Mouse (Mus musculus): ENCODE data around the gene Rims3. TPM values are rescaled to one million over a fixed set of nuclear protein-coding genes. Genes with fewer than 3 reads are reported as not detected.

Rims3 gene
- total RNA-seq, 2 experiments from 2014 or later = 0.05 TPM; not detected in 1

Small RNAs within 50 kb of the gene (microRNA-seq; reads per million reads assigned to microRNA genes)
- not detected for gene Gm23936

Other genes with a start within 250 kb of the Rims3 start
- gene Cited4, start 188.2 kb upstream of the Rims3 start, total RNA-seq (2021) = 10 to 100 TPM; 11.9 to 18.0 TPM
- gene Kcnq4, start 106.2 kb upstream of the Rims3 start, total RNA-seq (2021) = 10 to 100 TPM; 14.2 to 17.0 TPM
- 10 to 100 TPM; 35.5 to 38.0 TPM for gene Nfyc, start 23.2 kb upstream of the Rims3 start, total RNA-seq (2021)
- 1 to 10 TPM in 1 of 2 experiments, under 1 TPM in 1; 0.91 to 1.7 TPM for gene Exo5, start 70.2 kb downstream of the Rims3 start, total RNA-seq (2021)
- gene Zfp69, start 96.9 kb downstream of the Rims3 start, total RNA-seq (2021) = under 1 TPM; 0.53 to 0.66 TPM
- 10 to 100 TPM; 13.5 to 17.3 TPM for gene Smap2, start 162.4 kb downstream of the Rims3 start, total RNA-seq (2021)
- gene Col9a2, start 184.6 kb downstream of the Rims3 start, total RNA-seq (2021) = under 1 TPM; 0.18 to 0.19 TPM
- gene Zmpste24, start 243.4 kb downstream of the Rims3 start, total RNA-seq (2021) = 10 to 100 TPM; 18.9 to 19.0 TPM